Mouse (Mus musculus) embryonic facial prominence, embryonic 14.5 days (tissue): ENCODE data around the gene Tbc1d9b. TPM values are rescaled to one million over a fixed set of nuclear protein-coding genes. Genes with fewer than 3 reads are reported as not detected.

ENCODE experiments used
- ATAC-seq: fragments of 200-750 bp; cut with Nextera tagmentation; 2 replicates; pipeline ENCODE4 v1.8.0; 2017; ENCODE audit warnings: low read depth, moderate number of reproducible peaks, moderate TSS enrichment
- DNase-seq: peaks from one replicate; pipeline ENCODE4 v3.0.0-alpha.2; 2015; ENCODE audit warnings: low spot score
- H3K27ac ChIP-seq: fragments of 300-500 bp; sonication (generic); replicated peaks from 2 replicates; pipeline ENCODE4 v1.5.1; 2014; ENCODE audit warnings: low read depth, mild to moderate bottlenecking, low read length, moderate library complexity
- H3K27me3 ChIP-seq: fragments of 300-500 bp; sonication (generic); replicated peaks from 2 replicates; pipeline ENCODE4 v1.6.1; 2014; ENCODE audit warnings: low read length; ENCODE audit not compliant: control insufficient read depth, insufficient read depth
- H3K36me3 ChIP-seq: fragments of 300-500 bp; sonication (generic); 2 replicates; pipeline ENCODE4 v1.6.1; 2014; ENCODE audit warnings: low read length, mixed read lengths; ENCODE audit not compliant: control insufficient read depth, insufficient read depth
- H3K4me1 ChIP-seq: fragments of 300-500 bp; sonication (generic); 2 replicates; pipeline ENCODE4 v1.6.1; 2014; ENCODE audit warnings: antibody characterized with exemption, low read length; ENCODE audit not compliant: control insufficient read depth, insufficient read depth
- H3K4me2 ChIP-seq: fragments of 300-500 bp; sonication (generic); 2 replicates; pipeline ENCODE4 v1.6.1; 2014; ENCODE audit warnings: low read depth, mild to moderate bottlenecking, low read length, moderate library complexity, mixed read lengths
- H3K4me3 ChIP-seq: fragments of 300-500 bp; sonication (generic); 2 replicates; pipeline ENCODE4 v1.5.1; 2014; ENCODE audit warnings: low read depth, mild to moderate bottlenecking, low read length
- H3K9ac ChIP-seq: fragments of 300-500 bp; sonication (generic); 2 replicates; pipeline ENCODE4 v1.6.1; 2014; ENCODE audit warnings: low read depth, mild to moderate bottlenecking, low read length, moderate library complexity, mixed read lengths
- H3K9me3 ChIP-seq: fragments of 300-500 bp; sonication (generic); 2 replicates; pipeline ENCODE4 v1.6.1; 2016; ENCODE audit warnings: low read length; ENCODE audit not compliant: control insufficient read depth
- WGBS: fragments of 180-500 bp; shearing (Covaris S2); extraction: QIAGEN DNeasy Blood & Tissue Kit; methylation state at CpG from one replicate; pipeline ENCODE4 v1.1.7; 2014; 5-methylcytosine and 5-hydroxymethylcytosine counted together
- polyA plus RNA-seq: library from polyadenylated mRNA; unstranded; fragments of >200 nt; fragmentation: Nextera tagmentation; extraction: Ambion mirVana; gene quantifications from 2 replicates; pipeline ENCODE4 v1.2.1, GENCODE M21; 2014

The Tbc1d9b gene
- polyA plus RNA-seq, 1 experiment from 2014 or later, result 40.1 TPM

GRCm38 (mm10) chr11:50205434-50205833 lies 74.2 kb downstream of the Tbc1d9b start:
- H3K36me3 ChIP-seq, result peaks cover 77% of the 10 kb centered on the region
- WGBS, result 93% methylated on average over 3 of the region's 3 CpGs
- H3K9ac ChIP-seq, result no peak overlapping the region
- no peak overlapping the region for H3K4me3 ChIP-seq
- no peak for ATAC-seq
- no peaks in the 10 kb centered on the region for H3K9me3 ChIP-seq
- peaks cover 9% of the 10 kb centered on the region; the same call in 1 of the 2 replicates for H3K4me1 ChIP-seq
- H3K27me3 ChIP-seq, result no peaks in the 10 kb centered on the region
- DNase-seq, result no peak
- no peak overlapping the region for H3K4me2 ChIP-seq
- no peak overlapping the region for H3K27ac ChIP-seq

GRCm38 (mm10) chr11:50206037-50206436 lies 74.8 kb downstream of the Tbc1d9b start:
- no peak for DNase-seq
- no peak overlapping the region for H3K27ac ChIP-seq
- H3K9ac ChIP-seq, result no peak overlapping the region
- peaks cover 71% of the 10 kb centered on the region for H3K36me3 ChIP-seq
- no peak for ATAC-seq
- H3K9me3 ChIP-seq, result no peaks in the 10 kb centered on the region
- H3K4me2 ChIP-seq, result no peak overlapping the region
- no peak overlapping the region for H3K4me3 ChIP-seq
- 90% methylated on average over 2 of the region's 2 CpGs for WGBS
- no peaks in the 10 kb centered on the region for H3K27me3 ChIP-seq
- H3K4me1 ChIP-seq, result peaks cover 11% of the 10 kb centered on the region; the same call in 1 of the 2 replicates

GRCm38 (mm10) chr11:50207344-50207743 lies 76.1 kb downstream of the Tbc1d9b start:
- DNase-seq (no peak), ATAC-seq (no peak)
- Histone ChIP-seq H3K36me3 (peaks cover 58% of the 10 kb centered on the region), H3K27me3 (no peaks in the 10 kb centered on the region), H3K4me3 (no peak overlapping the region), H3K4me1 (peaks cover 14% of the 10 kb centered on the region; the same call in 1 of the 2 replicates), H3K9ac (no peak overlapping the region), H3K4me2 (no peak overlapping the region), H3K27ac (no peak overlapping the region), H3K9me3 (no peaks in the 10 kb centered on the region)
- WGBS, result 96% methylated on average over 13 of the region's 14 CpGs

- DNase-seq (no peak), ATAC-seq (no peak)
- Histone ChIP-seq H3K27me3 (no peaks in the 10 kb centered on the region), H3K4me3 (no peak overlapping the region), H3K9ac (no peak overlapping the region), H3K4me1 (peaks cover 14% of the 10 kb centered on the region; the same call in 1 of the 2 replicates), H3K27ac (no peak overlapping the region), H3K36me3 (peaks cover 51% of the 10 kb centered on the region), H3K9me3 (no peaks in the 10 kb centered on the region), H3K4me2 (no peak overlapping the region)
- WGBS, result 92% methylated on average over 5 of the region's 5 CpGs
Measured at GRCm38 (mm10) chr11:50208039-50208438, 76.8 kb downstream of the Tbc1d9b start.

GRCm38 (mm10) chr11:50210101-50210504 lies 78.9 kb downstream of the Tbc1d9b start:
- Histone ChIP-seq H3K4me3 (peak overlapping the region; percentile 96), H3K27ac (peak overlapping the region; percentile 99), H3K27me3 (no peaks in the 10 kb centered on the region), H3K9ac (peak overlapping the region; percentile 96), H3K9me3 (no peaks in the 10 kb centered on the region), H3K4me1 (peaks cover 14% of the 10 kb centered on the region; the same call in 1 of the 2 replicates), H3K4me2 (peak overlapping the region; percentile 60), H3K36me3 (peaks cover 31% of the 10 kb centered on the region)
- 1% methylated on average over 24 of the region's 24 CpGs for WGBS
- ATAC-seq, result peak; percentile 97
- DNase-seq, result peak; percentile 97

- Histone ChIP-seq H3K27ac (peak within 1 kb of the TSS; percentile 99), H3K9me3 (no peaks in the 10 kb centered on the region), H3K4me1 (peaks cover 14% of the 10 kb centered on the region; the same call in 1 of the 2 replicates), H3K36me3 (peaks cover 26% of the 10 kb centered on the region), H3K4me3 (peak within 1 kb of the TSS; percentile 96), H3K9ac (peak within 1 kb of the TSS; percentile 96), H3K27me3 (no peaks in the 10 kb centered on the region), H3K4me2 (peak within 1 kb of the TSS; percentile 60)
- DNase-seq (peak; percentile 83), ATAC-seq (peak; percentile 77)
- 2% methylated on average over 39 of the region's 48 CpGs for WGBS
Measured at GRCm38 (mm10) chr11:50210505-50211151, 79.4 kb downstream of the Tbc1d9b start, which contains the start of the genes Sqstm1 and Mgat4b. Sqstm1 (minus strand) TSS chr11:50210827. Mgat4b (plus strand) TSS chr11:50210890.

- H3K27ac ChIP-seq, result no peak overlapping the region
- H3K4me3 ChIP-seq, result peak overlapping the region; percentile 96
- 90% methylated on average over 3 of the region's 3 CpGs for WGBS
- peaks cover 17% of the 10 kb centered on the region for H3K36me3 ChIP-seq
- DNase-seq, result no peak
- H3K4me1 ChIP-seq, result peaks cover 14% of the 10 kb centered on the region; the same call in 1 of the 2 replicates
- H3K9me3 ChIP-seq, result no peaks in the 10 kb centered on the region
- H3K9ac ChIP-seq, result peak overlapping the region; percentile 96
- no peak for ATAC-seq
- H3K27me3 ChIP-seq, result no peaks in the 10 kb centered on the region
- H3K4me2 ChIP-seq, result peak overlapping the region; percentile 60
Measured at GRCm38 (mm10) chr11:50211322-50212059, 80.3 kb downstream of the Tbc1d9b start.

- Histone ChIP-seq H3K4me3 (no peak overlapping the region), H3K27ac (no peak overlapping the region), H3K9me3 (no peaks in the 10 kb centered on the region), H3K27me3 (no peaks in the 10 kb centered on the region), H3K4me2 (no peak overlapping the region), H3K36me3 (peaks cover 10% of the 10 kb centered on the region), H3K9ac (no peak overlapping the region), H3K4me1 (peaks cover 14% of the 10 kb centered on the region; the same call in 1 of the 2 replicates)
- DNase-seq (no peak), ATAC-seq (no peak)
- 61% methylated on average over 3 of the region's 3 CpGs for WGBS
Measured at GRCm38 (mm10) chr11:50212060-50212739, 81.0 kb downstream of the Tbc1d9b start.
